Mouse (Mus musculus) bone marrow, adult 2 months (tissue): ENCODE measurements around the gene Fam136a.

ENCODE experiments used
- CTCF ChIP-seq: fragments of 200-500 bp; IDR thresholded peaks from 2 replicates; pipeline ENCODE4 v1.5.1; 2011; ENCODE audit warnings: low read length, control low read depth; ENCODE audit not compliant: control insufficient read depth, insufficient read depth
- POLR2A ChIP-seq: fragments of 200-500 bp; IDR thresholded peaks from 2 replicates; pipeline ENCODE4 v1.6.1; 2011; ENCODE audit warnings: low read depth, mild to moderate bottlenecking, control low read depth, low read length, borderline replicate concordance; ENCODE audit not compliant: control insufficient read depth

- TF ChIP-seq POLR2A = no peak
- TF ChIP-seq CTCF = no peak
Observed at GRCm38 (mm10) chr6:86391326-86391725, 25.9 kb downstream of the Fam136a start.
